Mouse (Mus musculus): ENCODE data around the gene Arid1b.
"Not testable (repeated sequence)": the region's sequence is repeated elsewhere in the genome, so short reads cannot be mapped to it uniquely, and the experiment has no call there.

The Arid1b gene

GRCm38 (mm10) chr17:5060515-5061084 lies 66.5 kb downstream of the Arid1b start:
- DNase-seq: no peak

GRCm38 (mm10) chr17:5061183-5061582 lies 67.1 kb downstream of the Arid1b start:
- no peak for DNase-seq

DNA sequence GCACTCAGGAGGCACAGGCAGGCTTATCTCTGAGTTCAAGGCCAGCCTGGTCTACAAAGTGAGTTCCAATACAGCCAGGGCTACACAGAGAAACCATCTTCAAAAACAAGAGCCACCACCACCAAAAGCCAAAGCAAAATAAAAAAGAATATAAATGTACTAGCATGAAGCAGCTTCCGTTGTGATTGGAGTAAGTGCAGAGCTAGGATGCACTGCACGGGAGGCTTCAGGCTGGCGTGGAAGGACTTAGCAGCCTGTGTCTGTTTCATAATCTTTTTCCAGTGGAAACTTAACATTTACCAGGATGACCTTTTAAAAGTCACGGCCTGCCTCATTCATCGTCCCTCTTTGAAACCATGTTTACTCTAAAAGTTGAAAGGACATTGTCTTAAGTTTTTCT lies 67.5 kb downstream of the Arid1b start:
- DNase-seq: no peak

GRCm38 (mm10) chr17:5063471-5064176 lies 69.5 kb downstream of the Arid1b start:
- DNase-seq: no peak

DNA sequence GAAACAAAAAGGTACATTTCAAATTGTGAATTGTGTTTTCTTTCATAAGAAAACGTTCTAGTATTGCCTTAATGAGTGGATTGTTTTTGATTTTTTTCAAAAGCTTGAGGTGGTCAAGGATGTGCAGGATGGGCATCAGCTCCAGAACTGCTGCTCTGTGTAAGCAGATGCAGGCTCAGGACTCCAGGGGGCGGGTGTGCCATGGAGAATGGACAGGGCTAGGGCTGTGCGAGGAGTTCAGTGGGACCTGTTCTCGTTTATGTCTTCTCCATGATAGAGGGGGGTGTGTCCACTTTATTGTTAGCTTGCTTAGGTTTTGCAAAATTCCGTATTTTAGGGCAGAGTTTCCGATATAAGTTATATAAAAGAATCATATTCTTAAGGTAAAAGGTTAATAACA lies 70.6 kb downstream of the Arid1b start:
- DNase-seq: no peak

- no peak for DNase-seq
Measured at GRCm38 (mm10) chr17:5065270-5065669, 71.1 kb downstream of the Arid1b start.

GRCm38 (mm10) chr17:5066835-5067234 lies 72.7 kb downstream of the Arid1b start:
- peak; percentile 60 to 70 for DNase-seq

GRCm38 (mm10) chr17:5067264-5067663 lies 73.1 kb downstream of the Arid1b start:
- peak in 1 of 2 experiments; percentile 30 for DNase-seq

GRCm38 (mm10) chr17:5070399-5070798 lies 76.3 kb downstream of the Arid1b start:
- no peak for DNase-seq

GRCm38 (mm10) chr17:5072539-5072938 lies 78.4 kb downstream of the Arid1b start:
- no peak for DNase-seq

DNA sequence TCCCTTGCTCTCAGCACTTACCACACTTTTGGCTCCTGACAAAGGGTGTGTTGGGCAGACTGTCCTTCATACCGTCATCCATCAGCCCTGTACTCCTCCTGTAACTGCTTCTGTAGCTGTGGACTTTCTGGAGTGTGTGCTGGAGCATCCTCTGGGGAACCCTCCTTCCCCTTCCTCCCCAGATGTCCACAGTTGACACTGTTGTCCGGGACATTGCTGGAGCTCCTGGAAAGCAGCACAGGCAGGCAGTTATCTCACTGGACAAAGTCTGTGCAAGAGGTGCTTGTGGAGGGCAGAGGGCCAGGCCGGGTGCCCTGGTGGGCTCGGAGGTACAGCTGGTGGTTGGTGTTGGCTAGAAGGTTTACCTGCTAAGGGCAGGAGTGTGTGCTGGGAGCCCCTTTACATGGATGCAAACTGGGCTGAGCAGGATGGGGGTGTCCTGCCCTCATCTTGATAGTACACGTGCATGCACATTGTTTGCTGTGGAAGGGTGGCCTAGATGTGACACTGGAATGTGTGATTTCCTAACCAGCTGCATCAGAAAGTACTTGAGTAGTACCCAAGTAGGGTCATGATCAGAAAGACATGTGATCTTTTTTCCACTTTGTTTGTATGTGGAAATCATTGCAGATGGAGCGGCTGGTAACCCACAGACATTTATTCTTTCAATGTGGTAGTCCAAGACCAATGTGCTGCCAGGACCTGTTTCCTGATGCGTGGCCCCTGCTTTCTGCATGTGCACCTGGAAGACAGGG lies 80.8 kb downstream of the Arid1b start:
- peak in 1 of 2 experiments; percentile 7 for DNase-seq

DNA sequence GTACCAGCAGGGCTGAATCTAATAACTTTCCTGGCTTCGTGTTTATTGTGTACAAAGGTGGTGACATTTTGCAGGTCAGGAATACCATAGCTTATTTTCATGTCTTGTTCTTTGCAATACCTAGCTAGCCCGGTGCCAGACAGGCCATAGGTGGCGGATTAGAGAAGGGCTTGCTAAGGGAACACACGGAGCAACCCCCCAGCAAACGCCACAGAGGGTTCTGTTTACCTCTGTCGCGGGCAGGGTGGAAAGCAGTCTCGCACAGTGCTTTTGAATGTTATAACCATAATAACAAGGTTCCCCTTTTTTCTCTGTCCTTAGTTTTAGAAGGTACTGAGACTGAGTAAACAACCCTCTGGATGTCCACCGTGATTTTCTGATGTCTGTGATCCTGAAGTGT lies 83.9 kb downstream of the Arid1b start:
- peak in 1 of 2 experiments; percentile 14 for DNase-seq

DNA sequence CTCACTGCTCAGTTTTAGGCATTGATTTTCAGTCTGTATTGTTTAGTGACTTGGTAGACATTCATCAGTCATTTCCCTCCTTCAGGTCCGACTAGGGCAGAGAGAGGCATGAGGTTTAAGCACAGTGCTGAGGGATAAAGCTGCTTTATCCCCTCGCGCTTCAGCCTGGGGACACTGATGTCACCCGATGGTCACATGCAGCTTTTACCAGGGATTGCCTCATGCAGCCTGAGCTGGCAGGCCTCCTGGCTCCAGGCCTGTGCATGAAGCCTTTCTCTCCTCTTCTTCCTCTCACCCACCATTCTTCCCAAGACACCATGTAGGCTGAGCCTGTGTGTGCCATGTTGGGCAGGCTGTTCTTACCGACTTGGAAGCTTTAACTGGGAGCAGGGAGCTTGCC lies 84.4 kb downstream of the Arid1b start:
- DNase-seq: peak in 1 of 2 experiments; percentile 37

DNA sequence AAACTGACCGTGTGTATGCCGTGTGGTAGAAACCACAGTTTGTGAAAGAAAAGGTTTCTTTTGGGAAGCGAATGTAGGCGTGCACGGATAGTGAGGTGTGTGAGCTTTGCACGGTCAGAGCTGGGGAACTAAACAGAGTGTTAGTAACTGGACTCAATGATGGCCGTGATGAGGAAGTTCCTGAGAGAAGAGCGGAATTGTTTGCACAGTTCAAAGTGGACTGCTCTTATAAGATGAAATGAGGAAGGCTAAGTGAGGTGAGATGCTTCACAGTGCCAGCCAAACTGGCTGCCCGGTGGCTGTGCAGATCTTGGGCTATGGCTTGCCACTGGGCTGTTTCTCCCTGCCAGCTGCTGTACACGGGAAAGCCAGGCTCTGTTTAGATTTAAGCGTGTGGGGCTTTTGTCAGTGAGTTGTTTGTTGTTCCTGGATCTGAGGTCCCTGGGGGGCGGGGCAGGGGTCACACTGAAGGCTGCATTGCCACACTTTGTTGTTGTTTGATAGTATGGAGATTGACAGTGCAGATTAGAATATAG lies 86.8 kb downstream of the Arid1b start:
- DNase-seq: no peak

- no peak for DNase-seq
Measured at GRCm38 (mm10) chr17:5082274-5082673, 88.1 kb downstream of the Arid1b start.

DNA sequence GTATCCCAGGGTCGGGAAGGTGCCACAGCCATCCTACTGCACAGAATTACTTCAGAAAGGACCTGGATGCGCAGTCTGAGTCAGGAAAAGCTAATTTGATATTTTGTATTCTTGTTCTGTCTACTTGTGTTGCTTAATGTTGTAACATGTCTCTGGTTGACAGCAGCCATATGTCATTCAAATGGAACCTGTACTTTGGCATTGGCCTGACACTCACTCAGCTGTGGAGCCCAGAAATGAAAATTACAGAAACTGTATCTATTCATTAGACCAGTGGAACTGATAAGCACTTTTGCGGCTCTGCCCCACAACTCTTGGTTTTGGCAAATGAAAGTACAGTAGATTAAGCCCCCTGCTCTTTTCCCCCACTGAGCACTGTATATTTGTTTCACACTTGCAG lies 89.4 kb downstream of the Arid1b start:
- no peak for DNase-seq

- DNase-seq: peak; percentile 81 to 82
Measured at GRCm38 (mm10) chr17:5084139-5084538, 90.0 kb downstream of the Arid1b start.

- no peak for DNase-seq
Measured at GRCm38 (mm10) chr17:5085004-5085403, 90.9 kb downstream of the Arid1b start.

- no peak for DNase-seq
Measured at GRCm38 (mm10) chr17:5085942-5086341, 91.8 kb downstream of the Arid1b start.

DNA sequence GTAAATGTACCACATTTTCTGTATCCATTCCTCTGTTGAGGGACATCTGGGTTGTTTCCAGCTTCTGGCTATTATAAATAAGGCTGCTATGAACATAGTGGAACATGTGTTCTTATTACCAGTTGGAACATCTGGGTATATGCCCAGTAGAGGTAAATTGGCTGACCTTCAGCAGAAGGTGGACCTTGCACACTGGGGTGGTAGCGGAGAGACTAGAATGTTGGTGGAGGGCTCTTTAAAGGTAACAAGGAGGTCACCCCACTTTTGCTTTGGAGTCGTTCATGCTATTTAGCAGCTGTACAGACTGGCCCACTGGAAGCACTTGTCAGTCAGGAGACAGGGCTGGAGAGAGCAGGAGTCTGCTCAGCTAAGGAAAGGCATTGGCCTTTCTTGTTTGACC lies 94.1 kb downstream of the Arid1b start:
- DNase-seq: not testable (repeated sequence)

DNA sequence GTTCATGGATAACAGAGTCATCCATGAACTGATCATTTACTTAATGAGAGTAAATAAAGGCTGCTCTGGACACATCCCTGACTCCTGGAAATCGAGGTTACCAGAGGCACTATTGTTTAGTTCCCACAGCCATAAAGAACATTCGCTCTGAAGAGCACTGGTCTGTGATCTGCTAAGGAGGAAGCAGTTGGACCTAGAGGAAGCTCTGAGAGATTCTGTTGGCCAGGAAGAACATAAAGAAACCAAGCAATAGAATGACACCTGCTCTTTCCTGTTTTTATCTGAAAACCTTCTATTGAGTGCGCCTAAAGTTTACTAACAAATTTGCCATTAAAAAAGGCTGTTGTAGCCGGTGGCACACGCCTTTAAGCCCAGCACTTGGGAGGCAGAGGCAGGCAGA lies 94.7 kb downstream of the Arid1b start:
- no peak for DNase-seq

DNA sequence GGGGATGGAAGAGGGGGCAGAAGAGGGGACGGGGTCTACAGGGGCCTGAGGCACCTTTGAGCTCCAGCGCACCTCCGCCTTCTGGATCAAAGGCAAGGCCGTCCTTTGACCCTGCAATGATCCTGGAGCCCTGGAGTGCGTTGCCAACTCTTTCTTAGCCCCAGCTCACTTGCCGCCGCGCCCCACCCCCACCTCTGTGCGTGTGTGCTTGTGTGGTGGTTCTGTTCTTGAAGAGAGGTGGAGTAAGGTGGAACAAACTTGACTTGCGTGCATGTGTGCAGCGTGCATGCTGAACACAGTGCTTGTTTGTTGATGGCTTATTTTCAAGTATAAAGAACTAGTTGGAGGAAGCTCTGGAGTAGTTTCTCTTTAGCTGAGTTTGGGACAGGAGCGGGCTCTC lies 95.4 kb downstream of the Arid1b start:
- no peak for DNase-seq

DNA sequence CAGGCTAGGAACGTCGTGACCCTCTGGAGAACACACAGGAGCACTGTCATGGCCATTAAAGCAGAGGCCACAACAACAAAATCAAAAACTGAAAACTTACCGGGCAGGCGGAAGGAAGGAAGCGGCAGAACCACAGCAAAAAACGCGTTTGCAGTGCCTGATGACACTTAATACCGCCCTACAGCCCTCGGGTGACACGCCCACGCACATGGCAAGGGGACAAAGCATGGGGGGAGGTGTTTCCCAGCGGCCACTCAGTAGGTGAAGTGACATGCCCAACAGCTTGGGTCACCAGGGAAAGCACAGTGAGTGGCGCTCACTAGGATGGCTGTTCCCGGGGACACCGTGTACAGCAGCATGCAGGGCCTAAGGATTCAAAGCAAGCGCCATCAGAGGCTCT lies 97.4 kb downstream of the Arid1b start:
- no peak for DNase-seq

DNA sequence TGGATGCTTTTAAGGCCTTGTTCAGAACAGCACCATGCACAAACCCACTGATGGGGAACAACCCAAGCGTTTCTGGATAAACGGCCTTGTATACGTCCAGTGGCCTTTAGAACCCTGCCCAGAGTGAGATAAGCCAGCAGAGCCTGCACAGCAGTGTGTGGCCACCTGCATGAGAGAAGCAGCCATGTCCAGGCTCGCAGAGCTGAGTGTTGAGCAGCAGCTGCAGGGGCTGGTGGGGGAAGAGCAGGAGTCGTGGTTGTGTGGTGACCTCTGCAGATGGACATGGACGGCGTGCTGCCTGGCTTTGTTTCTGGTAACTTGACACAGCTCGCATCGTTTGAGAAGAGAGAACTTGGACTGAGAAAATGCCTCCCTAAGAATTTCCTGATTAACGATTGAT lies 97.8 kb downstream of the Arid1b start:
- no peak for DNase-seq

All from cerebellum, postnatal 25 days (tissue).